Mouse (Mus musculus): ENCODE data around the gene Irf5.

DNA sequence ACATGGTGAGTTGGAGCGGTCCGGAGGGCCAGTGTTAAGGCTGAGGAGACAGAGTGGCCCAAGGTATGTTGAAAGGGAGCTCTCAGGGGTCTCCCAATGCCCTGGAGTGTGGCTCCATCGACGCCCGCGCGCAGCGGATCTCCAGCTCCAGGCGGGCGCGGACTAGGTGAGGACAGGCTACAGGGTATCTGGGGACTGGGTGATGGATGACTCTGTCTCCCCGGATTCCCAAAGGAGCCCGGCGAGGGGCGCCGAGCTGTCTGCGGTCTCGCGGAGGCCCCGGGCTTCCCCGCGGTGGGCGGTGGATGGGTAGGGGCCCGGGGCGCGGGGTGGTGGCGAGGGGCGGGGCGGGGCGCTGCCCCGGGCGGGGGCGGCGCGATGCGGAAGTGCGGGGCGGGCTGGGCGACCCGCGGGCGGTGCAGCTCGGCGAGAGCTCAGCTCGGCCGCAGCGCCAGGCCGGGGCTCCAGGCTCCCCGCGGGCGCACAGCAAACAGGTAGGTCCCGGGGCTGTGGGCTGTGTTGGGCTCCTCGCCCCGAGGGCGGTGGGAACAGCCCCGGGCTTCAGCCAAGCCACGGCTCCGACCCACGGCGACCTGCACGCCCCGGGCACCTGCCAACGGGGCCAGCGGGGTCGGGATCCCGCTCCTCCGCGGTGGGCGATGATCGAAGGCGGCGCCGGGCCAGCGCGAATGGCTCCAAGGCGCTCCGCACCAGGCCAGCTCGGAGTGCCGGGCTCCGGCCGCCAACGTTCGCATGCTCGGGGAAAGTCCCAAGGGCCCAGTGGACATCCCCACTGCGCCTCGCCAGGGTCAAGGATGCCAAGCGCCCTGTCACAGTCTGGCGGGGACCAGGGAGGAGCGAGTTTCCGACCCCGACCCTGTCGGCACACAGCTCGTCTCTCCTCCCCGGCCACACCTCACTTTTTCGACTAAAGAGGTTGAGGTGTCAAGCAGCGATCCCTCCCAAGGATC lies at the start of gene Irf5:
- TF ChIP-seq CTCF (IDR thresholded peaks at IDR 0.05; ENCODE audit: extremely low read depth, insufficient read length, insufficient replicate concordance, low read depth, low read length): no peak
- TF ChIP-seq POLR2A (IDR thresholded peaks at IDR 0.05; ENCODE audit: low read depth, low read length): no peak

Measured in small intestine, adult 2 months (tissue).